Mouse (Mus musculus) neural tube, embryonic 11.5 days (tissue): Measurements from ENCODE around the gene Kmt5c. TPM values are rescaled to one million over a fixed set of nuclear protein-coding genes. Genes with fewer than 3 reads are reported as not detected.

Experiments used
- ATAC-seq: fragments of 200-750 bp; cut with Nextera tagmentation; 2 replicates; pipeline ENCODE4 v1.8.0; 2017; ENCODE audit warnings: moderate number of reproducible peaks, mild to moderate bottlenecking, moderate TSS enrichment, moderate library complexity; ENCODE audit not compliant: insufficient read depth, low FRiP score, low TSS enrichment
- DNase-seq: peaks from one replicate; pipeline ENCODE4 v3.0.0-alpha.2; 2015; ENCODE audit warnings: low spot score
- H3K27ac ChIP-seq: fragments of 300-500 bp; sonication (generic); 2 replicates; pipeline ENCODE4 v1.5.1; 2014; ENCODE audit warnings: low read depth, mild to moderate bottlenecking, low read length
- H3K27me3 ChIP-seq: fragments of 300-500 bp; sonication (generic); 2 replicates; pipeline ENCODE4 v1.6.1; 2014; ENCODE audit warnings: mild to moderate bottlenecking, low read length, mixed read lengths; ENCODE audit not compliant: control insufficient read depth, insufficient read depth
- H3K36me3 ChIP-seq: fragments of 300-500 bp; sonication (generic); 2 replicates; pipeline ENCODE4 v1.6.1; 2014; ENCODE audit warnings: mild to moderate bottlenecking, low read length, moderate library complexity, mixed read lengths; ENCODE audit not compliant: control insufficient read depth, insufficient read depth
- H3K4me1 ChIP-seq: fragments of 300-500 bp; sonication (generic); 2 replicates; pipeline ENCODE4 v1.6.1; 2014; ENCODE audit warnings: low read length, mixed read lengths; ENCODE audit not compliant: control insufficient read depth, insufficient read depth
- H3K4me2 ChIP-seq: fragments of 300-500 bp; sonication (generic); 2 replicates; pipeline ENCODE4 v1.6.1; 2014; ENCODE audit warnings: low read depth, mild to moderate bottlenecking, moderate library complexity
- H3K4me3 ChIP-seq: fragments of 300-500 bp; sonication (generic); 2 replicates; pipeline ENCODE4 v1.5.1; 2014; ENCODE audit warnings: low read depth, low read length
- H3K9ac ChIP-seq: fragments of 300-500 bp; sonication (generic); 2 replicates; pipeline ENCODE4 v1.6.1; 2014; ENCODE audit warnings: mild to moderate bottlenecking, low read length
- H3K9me3 ChIP-seq: fragments of 300-500 bp; sonication (generic); 2 replicates; pipeline ENCODE4 v1.6.1; 2016; ENCODE audit warnings: low read length; ENCODE audit not compliant: control insufficient read depth
- WGBS: fragments of 180-500 bp; shearing (Covaris S2); extraction: QIAGEN DNeasy Blood & Tissue Kit; methylation state at CpG from one replicate; pipeline ENCODE4 v1.1.7; 2014; 5-methylcytosine and 5-hydroxymethylcytosine counted together
- polyA plus RNA-seq: library from polyadenylated mRNA; unstranded; fragments of >200 nt; fragmentation: Nextera tagmentation; extraction: Ambion mirVana; gene quantifications from 2 replicates; pipeline ENCODE4 v1.2.1, GENCODE M21; 2014

The Kmt5c gene
- polyA plus RNA-seq, 1 experiment from 2014 or later = 87.0 TPM

- peak overlapping the region; percentile 20 for H3K4me3 ChIP-seq
- 3% methylated on average over 36 of the region's 56 CpGs for WGBS
- no peaks in the 10 kb centered on the region for H3K9me3 ChIP-seq
- H3K27ac ChIP-seq = no peak overlapping the region
- H3K9ac ChIP-seq = peak overlapping the region; percentile 42
- H3K27me3 ChIP-seq = peaks cover 42% of the 10 kb centered on the region
- no peaks in the 10 kb centered on the region for H3K36me3 ChIP-seq
- H3K4me2 ChIP-seq = peak overlapping the region; percentile 46
- ATAC-seq (peak; percentile 85), DNase-seq (peak; percentile 83)
- H3K4me1 ChIP-seq = no peaks in the 10 kb centered on the region
These were observed 37.2 kb downstream of the Kmt5c start for GRCm38 (mm10) chr7:4776861-4777830.

- WGBS = 8% methylated on average over 18 of the region's 20 CpGs
- Histone ChIP-seq H3K27me3 (peaks cover 42% of the 10 kb centered on the region), H3K36me3 (no peaks in the 10 kb centered on the region), H3K9me3 (no peaks in the 10 kb centered on the region), H3K4me1 (no peaks in the 10 kb centered on the region), H3K4me2 (no peak overlapping the region; the same call in 1 of the 2 replicates), H3K27ac (no peak overlapping the region), H3K4me3 (no peak overlapping the region), H3K9ac (no peak overlapping the region; the same call in 1 of the 2 replicates)
- DNase-seq (no peak), ATAC-seq (peak; percentile 5; the same call in 1 of the 2 replicates)
These were observed 38.1 kb downstream of the Kmt5c start for GRCm38 (mm10) chr7:4777851-4778637.

- Histone ChIP-seq H3K36me3 (no peaks in the 10 kb centered on the region), H3K27me3 (peaks cover 41% of the 10 kb centered on the region), H3K4me2 (no peak overlapping the region), H3K4me1 (no peaks in the 10 kb centered on the region), H3K27ac (no peak overlapping the region), H3K9ac (no peak overlapping the region), H3K4me3 (no peak overlapping the region), H3K9me3 (no peaks in the 10 kb centered on the region)
- DNase-seq (no peak), ATAC-seq (no peak)
- 27% methylated on average over 5 of the region's 5 CpGs for WGBS
These were observed 40.0 kb downstream of the Kmt5c start for GRCm38 (mm10) chr7:4779921-4780320.

GRCm38 (mm10) chr7:4782130-4782529, 42.2 kb downstream of the Kmt5c start:
- WGBS = 37% methylated on average over 3 of the region's 3 CpGs
- Histone ChIP-seq H3K9me3 (no peaks in the 10 kb centered on the region), H3K4me1 (no peaks in the 10 kb centered on the region), H3K4me3 (no peak overlapping the region), H3K27me3 (peaks cover 22% of the 10 kb centered on the region), H3K27ac (no peak overlapping the region), H3K4me2 (no peak overlapping the region), H3K36me3 (no peaks in the 10 kb centered on the region), H3K9ac (no peak overlapping the region)
- no peak for DNase-seq
- no peak for ATAC-seq

GRCm38 (mm10) chr7:4782759-4783158, 42.8 kb downstream of the Kmt5c start, which contains the start of the genes Il11 and Tmem190:
TSS of gene Il11 (minus strand) at chr7:4782859.
TSS of gene Tmem190 (plus strand) at chr7:4782937.
- H3K4me2 ChIP-seq = no peak within 1 kb of the TSS
- H3K27me3 ChIP-seq = peaks cover 16% of the 10 kb centered on the region
- no peak for DNase-seq
- no peaks in the 10 kb centered on the region for H3K4me1 ChIP-seq
- H3K9me3 ChIP-seq = no peaks in the 10 kb centered on the region
- no peak within 1 kb of the TSS for H3K27ac ChIP-seq
- no peak for ATAC-seq
- H3K36me3 ChIP-seq = no peaks in the 10 kb centered on the region
- H3K4me3 ChIP-seq = no peak within 1 kb of the TSS
- H3K9ac ChIP-seq = no peak within 1 kb of the TSS
- 82% methylated on average over 2 of the region's 2 CpGs for WGBS

GRCm38 (mm10) chr7:4783667-4784268, 43.9 kb downstream of the Kmt5c start:
- Histone ChIP-seq H3K27ac (no peak overlapping the region), H3K36me3 (no peaks in the 10 kb centered on the region), H3K9me3 (no peaks in the 10 kb centered on the region), H3K4me2 (no peak overlapping the region), H3K27me3 (peaks cover 8% of the 10 kb centered on the region; the same call in 1 of the 2 replicates), H3K4me1 (no peaks in the 10 kb centered on the region; the same call in 1 of the 2 replicates), H3K9ac (no peak overlapping the region), H3K4me3 (no peak overlapping the region)
- ATAC-seq (no peak), DNase-seq (no peak)
- WGBS = 81% methylated on average over 14 of the region's 14 CpGs

GRCm38 (mm10) chr7:4788499-4789435, 48.9 kb downstream of the Kmt5c start:
- peak; percentile 78 for DNase-seq
- peak; percentile 58 for ATAC-seq
- Histone ChIP-seq H3K36me3 (no peaks in the 10 kb centered on the region), H3K9me3 (no peaks in the 10 kb centered on the region), H3K4me3 (peak overlapping the region; percentile 48), H3K4me2 (peak overlapping the region; percentile 88), H3K27ac (no peak overlapping the region), H3K27me3 (0 out of 2 replicates have a peak, but pooled peaks cover 9% of the 10 kb centered on the region), H3K9ac (peak overlapping the region; percentile 81), H3K4me1 (peaks cover 6% of the 10 kb centered on the region)
- WGBS = 2% methylated on average over 64 of the region's 64 CpGs
